Mouse (Mus musculus) forelimb bud, embryonic 11.5 days (tissue): ENCODE measurements around the gene Gnb4.

Experiments used
- DNase-seq: peaks from one replicate; pipeline ENCODE4 v3.0.0-alpha.2; 2012; ENCODE audit warnings: low read depth, low spot score

Gene Gnb4

DNA sequence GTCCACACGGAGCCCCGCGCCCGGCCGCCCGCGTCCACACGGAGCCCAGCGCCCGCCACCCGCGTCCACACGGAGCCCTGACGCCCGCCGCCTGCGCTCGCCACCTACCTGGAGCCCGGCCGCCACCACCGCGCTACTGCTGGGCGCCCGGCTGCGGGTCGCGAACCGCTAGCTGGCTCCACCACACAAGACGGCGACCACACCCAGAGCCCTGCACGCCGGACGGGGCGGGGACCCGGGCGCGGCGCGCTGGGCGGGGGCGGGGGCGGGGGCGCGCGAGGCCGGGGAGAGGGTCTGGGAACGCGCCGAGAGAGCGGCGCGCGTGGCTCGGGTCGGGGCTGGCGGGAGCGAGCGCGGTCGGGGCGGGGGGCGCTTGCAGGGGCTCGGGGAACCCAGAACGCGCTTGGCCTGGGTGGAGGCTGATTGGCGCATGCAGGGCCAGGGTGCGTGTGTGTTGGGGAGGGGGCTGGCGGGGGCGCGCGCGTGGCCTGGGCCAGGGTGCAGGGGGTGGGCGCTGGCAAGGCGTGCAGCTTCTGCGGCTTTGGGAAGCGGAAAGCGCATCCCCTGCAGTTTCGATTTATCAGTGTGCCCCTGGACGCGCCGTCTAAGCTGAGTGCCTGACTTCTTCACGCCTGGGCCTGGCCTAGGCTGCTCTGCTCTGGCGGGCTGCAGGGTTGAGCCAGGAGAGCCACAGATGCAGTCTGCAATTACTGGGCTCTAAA, at the start of gene Gnb4:
Gene Gnb4, minus strand, starts transcription at position 255 of the 722 bp plus-strand sequence.
- peak; percentile 68 for DNase-seq

DNA sequence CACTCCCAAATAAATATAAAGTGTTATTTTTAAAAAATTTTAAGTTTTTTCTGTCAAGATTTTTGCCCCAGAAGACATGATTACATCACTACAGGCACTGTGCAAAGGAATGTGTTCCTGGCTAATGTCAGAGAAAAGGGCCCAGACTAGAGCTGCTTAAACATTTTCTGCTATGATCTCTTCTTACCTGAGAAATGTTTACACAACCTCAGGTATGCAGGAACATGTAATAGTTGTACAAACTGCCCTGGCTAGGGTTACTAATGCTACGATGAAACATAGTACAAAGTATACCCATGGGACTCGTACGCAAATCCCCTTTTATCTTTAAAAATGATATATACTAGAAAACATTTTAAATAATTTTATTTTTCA, 45.2 kb upstream of the Gnb4 start:
- no peak for DNase-seq

DNA sequence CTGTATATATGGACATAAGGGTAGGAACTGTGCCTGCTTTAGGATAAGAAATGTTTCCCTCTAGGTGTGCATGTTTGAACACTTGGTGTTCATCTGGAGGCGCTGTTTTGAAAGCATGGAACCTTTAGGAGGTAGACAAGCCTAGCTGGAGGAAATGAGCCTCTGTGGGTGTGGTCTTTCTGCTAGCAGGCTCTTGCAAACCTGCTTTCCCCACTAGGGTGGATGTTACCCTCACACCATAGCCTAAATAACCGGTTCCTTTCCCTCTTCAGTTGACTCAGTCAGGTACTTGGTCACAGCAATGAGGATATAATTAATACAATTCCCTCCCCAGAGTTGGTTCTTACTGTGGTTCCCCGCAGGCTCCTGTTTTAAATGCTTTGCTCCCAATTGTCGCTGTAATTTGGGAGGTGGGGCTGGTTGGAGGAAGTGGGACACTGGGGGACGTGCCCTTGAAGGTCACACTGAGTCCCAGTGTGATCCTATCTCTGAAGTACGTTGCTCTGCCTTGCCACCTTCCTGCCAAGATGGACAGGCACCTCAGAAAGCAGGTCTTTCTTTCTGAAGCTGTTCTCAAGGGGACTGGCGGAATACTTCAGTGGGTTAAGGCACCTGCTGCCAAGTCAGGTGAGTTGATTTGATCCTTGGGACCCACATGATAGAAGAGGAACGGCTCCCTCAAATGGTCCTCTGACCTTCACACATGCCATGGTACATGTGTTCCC, 44.6 kb upstream of the Gnb4 start:
- DNase-seq: no peak

DNA sequence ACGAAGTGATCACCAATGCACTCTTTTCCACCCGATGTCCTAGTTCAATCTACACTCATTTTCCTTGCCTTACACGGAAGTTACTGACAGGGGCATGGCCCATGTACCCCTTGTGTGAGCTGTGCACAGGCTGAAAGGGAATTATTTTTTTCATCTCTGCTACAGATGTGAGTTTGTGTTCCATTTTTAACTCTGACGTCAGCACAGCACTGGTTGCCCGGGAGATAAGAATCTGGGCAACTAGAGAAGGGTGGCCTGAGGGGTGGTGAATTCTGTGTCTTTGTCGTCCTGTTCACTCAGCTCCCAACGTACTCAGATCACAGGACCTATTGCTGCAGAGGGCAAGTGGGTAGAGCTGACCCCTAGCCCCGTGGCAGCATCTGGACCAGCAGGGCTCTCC, 43.9 kb upstream of the Gnb4 start:
- no peak for DNase-seq

DNA sequence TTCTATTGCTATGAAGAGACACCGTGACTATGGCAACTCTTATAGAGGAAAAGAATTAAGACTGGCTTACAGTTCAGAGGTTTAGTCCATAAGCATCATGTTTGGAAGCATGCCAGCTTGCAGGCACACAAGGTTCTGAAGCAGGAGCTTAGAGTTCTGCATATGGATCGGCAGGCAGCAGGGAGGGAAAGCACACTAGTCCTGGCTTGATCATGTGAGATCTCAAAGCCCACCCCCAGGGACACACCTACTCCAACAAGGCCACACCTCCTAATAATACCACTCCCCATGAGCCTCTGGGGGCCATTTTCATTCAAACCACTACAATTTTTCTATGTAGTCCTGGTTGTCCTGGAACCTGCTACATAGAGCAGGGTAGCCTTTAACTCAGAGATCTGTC, 43.1 kb upstream of the Gnb4 start:
- no peak for DNase-seq

DNA sequence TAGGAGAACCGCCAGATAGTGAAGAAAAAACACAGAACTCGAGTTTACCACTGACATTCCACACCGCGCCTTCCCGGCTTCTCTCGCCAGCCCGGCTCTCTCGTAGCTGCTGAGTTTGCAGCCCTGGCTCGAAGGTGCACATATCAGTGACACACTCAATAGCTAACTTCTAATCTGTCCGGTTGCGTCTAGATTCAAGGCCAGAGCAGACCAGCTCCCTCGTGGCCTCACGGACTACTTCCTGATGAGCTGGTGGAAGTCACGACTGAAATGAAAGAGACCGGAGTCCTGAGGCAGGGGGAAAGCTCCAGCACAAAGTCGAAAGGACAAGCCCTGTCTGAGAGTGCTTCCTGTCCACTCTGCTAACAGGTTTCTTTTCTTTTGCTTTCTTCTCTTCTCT, 42.4 kb upstream of the Gnb4 start:
- no peak for DNase-seq

DNA sequence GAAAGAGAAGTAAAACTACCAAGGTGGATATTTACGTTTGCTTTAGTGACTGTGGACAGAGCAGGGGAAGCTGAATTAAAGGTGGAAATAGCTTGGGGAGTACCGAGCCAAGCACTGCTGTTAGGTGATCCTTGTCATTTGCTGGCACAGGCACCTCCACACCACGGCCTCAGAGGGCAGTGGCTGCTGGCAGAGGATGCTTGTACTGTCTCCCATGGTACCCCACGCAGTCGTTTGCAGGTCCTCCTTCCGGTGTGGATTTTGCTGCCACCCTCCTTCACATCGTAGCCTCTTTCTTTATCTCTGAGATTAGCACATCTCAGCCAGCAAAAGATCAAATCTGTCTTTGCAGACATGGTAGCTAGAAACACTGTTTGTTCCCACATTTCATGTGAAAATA, 42.0 kb upstream of the Gnb4 start:
- DNase-seq: no peak

DNA sequence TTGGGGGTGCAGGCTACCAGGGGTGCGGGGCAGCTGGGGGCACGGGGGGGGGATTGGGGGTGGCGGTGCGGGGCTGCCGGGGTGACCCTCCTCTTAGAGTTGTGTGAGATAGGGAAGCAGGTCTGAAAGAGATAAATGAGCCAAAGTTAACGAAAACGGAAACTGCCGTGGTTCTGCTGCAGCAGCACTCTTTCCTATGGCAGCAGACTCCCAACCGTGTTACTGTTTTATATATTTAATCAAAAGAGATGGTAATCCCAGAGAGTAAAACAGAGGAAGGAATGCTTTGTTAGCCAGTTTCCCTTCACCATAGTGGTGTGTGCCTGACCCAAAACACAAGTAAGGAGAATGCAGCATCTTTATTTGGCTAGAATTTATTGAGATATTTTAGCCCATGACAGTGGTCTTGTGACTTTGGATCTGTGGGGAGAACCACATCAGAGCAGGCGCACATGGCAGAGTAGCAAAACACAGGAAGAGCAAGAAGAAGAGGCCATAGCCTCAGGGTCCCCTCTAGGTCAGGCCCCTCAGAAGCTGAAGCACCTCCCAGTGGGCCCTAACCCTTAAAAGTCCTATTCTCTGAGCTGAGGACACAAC, 40.1 kb upstream of the Gnb4 start:
- no peak for DNase-seq

DNA sequence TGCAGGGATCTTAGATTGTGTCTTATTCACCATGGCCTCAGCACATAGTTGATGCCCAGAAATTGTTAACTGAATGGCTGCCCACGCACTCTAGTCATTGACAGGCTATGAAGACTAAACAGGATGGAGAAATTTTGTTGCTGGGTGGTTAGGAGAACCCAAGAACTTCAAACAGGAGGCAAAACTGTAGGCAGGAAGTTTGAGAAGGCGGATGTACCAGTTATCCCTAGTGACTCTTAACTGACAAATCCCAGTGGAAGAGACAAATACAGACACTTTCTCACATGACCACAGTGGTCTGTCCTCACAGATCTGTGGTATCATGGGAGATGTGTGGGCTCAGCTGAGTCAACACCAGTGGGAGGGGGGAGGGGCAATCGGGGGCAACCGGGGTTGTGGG, 39.6 kb upstream of the Gnb4 start:
- DNase-seq: no peak

DNA sequence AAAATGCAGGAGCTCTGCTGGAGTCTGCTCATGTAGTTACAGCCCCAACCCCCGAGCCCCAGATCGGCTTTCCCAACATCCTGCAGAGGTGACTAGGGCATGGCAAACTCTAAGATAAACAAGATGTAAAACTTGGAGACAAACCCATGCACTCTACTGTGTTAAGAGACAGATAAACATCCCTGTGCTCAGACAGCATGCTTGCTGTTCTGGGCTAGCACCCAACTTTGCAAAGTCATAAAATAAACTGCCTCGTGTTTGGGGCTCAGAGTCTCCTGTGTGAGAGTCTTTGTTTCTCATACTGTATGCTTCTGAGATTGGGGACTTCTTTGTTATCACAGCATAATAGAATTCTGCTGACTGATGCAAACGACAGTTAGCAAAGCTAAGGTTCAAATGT, 36.4 kb upstream of the Gnb4 start:
- DNase-seq: no peak

DNA sequence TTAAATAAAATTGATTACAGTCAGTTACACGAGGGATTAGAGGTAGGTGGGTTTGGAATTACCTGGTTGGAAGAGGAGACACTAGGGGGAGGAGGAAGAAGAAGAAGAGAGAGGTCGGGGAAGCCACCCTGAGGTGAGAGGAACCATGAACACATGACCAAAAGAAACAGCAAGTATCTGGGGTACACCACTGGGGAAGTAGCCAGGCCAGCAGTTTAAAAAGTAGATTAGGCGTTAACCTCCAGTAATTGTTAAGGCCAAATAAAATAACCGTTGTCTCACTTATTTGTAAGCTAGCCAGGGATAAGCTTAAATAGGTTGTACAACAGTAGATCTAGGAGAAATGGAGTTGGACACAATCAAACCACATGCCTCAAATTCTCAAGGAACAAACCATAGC, 32.9 kb upstream of the Gnb4 start:
- DNase-seq: no peak

DNA sequence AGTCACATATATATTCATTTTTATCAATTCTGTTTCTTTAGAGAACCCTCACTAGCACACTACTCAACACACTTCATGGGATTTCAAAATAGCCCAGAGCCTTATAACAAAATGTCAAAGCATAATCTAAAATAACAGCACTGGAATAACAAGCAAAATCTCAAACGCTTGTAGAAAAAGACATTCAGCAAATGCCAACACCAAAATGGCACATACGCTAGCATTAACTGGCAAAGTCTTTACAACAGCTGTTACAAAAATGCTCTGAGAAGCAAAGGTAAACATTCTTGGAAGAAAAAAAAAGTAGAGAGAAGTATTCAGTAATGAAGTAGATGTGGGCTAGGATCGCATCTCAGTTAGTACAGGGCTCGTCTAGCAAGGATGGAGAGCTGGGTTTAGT, 30.5 kb upstream of the Gnb4 start:
- DNase-seq: no peak

DNA sequence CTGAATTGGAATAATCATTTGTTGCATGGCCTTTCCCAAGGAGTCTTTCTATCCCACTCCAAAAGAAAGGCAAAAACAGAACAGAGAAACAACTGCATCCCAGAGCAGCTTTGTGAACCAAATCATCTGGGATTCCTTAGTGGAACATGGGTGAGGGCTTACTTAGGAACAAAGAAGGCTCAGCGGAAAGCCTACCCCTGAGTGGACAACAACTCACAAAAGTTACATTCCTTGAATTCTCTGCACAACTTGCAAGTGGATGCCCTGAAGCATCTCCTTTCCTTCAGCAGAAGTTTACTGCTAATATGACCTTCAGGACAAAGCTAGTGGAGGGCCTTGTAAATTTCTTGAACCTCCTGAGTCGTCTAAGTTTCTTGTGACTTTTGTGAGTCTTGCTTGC, 28.4 kb upstream of the Gnb4 start:
- no peak for DNase-seq

DNA sequence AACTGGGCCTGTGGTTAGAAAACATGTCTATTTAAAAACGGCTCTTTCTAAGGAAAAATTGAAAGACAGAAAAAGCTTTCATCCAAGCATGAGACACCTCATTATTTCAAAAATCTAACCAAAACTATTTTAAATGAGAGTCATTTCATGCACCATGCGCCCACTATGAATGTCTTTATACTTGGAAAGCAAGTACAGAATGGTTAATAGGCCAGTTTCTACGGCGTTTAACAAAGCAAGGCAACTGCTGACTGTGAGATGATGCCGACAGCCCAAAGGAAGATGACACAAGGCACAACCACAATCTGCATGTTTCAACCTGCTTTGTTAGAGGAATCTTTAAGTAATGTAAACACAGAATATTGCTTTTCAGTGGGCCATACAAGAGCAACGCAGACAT, 25.7 kb upstream of the Gnb4 start:
- DNase-seq: no peak

DNA sequence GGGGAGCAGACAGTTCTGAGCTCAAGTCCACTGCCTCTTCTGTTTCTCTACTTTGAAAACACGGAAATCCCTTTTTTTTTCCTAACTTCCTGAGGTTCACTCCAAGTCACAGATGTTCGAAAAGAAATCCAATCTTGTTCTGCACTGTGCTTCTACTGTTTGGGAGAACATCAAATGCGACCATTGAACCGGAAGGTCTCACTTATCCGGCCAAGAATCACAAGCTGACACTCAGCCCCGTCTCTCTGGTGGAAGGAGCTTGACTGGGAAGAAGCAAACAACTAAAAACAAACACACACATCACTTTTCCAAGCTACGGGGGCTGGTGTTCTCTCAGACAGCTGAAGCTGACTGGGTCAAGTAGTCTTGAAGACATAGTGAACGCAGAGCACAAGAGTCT, 21.9 kb upstream of the Gnb4 start:
- no peak for DNase-seq

DNA sequence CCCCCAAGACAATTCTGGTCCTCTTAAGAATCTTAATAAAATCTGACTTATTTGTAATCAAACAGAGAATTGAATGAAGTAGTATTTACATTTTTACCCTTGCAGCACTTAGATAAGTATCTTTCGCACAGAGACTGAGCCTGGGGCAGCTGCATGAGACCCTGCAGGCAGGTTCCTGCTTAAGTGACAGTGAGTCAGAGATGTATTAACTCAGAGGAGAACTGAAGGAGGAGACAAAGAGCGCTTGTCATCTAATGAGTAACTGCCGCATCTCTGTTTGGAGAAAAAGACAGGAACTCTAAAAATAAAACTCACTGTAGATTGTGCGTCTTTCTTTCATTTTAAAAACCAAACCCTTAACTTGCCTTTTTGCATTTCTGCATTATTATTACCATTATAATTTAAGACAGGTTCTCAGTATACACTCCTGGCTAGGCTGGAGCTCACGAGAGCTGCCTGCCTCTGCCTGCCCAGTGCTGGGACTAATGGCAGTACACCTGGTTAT, 16.4 kb upstream of the Gnb4 start:
- DNase-seq: no peak

DNA sequence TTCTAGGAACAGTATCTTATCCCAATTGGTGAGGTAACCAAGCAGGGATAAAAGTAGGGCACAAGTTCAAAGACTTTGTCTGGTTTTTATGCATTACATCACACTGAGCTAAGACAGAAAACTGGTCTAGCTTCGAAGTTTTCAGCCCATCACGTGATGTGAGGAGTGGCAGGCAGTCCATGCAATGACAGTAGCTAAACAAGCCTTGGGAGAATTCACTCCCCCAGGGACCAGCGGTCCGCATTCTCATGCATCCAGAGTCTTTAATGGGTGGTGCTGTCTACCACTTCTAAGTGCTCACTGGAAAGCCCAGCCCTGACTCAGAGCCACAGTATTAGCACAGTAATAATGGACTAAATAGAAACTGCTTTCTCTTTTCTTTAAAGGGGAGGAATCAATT, 13.8 kb upstream of the Gnb4 start:
- no peak for DNase-seq

DNA sequence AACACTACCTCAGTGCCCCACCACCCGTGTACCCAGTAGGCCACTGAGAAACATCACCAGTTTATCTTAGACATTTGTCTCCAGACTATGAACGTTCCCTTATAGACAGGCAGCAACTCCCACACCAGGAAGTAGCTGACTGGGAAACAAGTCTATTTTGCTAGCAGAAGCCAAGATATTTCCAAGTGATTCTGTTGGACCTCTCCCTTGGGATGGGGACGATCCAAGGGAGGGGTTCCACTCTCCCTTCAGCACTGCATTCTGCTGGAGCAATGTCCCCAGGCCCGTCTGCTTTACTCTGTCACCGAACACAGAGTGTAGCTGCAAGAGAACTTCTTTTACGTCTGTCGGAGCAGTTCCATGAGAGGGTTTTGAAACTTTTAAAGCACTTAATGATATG, 11.8 kb upstream of the Gnb4 start:
- no peak for DNase-seq

DNA sequence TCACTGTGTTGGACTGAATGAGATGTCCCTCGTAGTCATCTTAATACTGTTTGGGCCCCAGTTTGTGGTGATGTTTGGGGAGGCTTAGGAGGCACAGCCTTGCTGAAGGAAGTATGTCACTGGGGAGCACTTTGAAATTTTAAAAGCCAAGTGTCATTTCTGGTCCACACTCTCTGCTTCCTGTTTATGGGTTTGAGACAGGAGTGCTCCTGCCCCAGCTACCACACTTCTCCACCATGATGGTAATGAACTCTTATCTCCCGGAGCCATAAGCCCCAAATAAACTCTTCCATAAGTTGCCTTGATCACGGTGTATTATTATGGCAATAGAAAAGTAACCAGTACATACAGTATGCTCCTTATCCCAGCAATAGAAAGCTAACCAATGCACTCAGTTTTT, 5.7 kb upstream of the Gnb4 start:
- DNase-seq: no peak

DNA sequence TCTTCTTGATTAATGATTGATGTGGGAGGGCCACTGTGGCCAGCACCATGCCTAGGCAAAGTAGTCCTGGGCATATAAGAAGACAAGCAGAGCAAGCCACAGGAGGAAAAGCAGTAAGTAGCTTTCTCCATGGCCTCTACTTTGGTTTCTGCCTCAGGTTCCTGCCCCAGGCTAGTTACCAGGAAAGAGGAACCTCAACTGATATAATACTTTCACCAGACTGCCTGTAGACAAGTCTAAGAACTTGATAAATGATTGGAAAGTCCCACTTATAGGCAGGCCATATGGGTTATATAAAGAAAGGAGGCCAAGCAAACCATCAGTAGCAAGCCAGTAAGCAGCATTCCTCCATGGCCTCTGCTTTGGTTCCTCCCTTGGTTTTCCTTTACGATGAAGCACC, 5.3 kb upstream of the Gnb4 start:
- DNase-seq: no peak

DNA sequence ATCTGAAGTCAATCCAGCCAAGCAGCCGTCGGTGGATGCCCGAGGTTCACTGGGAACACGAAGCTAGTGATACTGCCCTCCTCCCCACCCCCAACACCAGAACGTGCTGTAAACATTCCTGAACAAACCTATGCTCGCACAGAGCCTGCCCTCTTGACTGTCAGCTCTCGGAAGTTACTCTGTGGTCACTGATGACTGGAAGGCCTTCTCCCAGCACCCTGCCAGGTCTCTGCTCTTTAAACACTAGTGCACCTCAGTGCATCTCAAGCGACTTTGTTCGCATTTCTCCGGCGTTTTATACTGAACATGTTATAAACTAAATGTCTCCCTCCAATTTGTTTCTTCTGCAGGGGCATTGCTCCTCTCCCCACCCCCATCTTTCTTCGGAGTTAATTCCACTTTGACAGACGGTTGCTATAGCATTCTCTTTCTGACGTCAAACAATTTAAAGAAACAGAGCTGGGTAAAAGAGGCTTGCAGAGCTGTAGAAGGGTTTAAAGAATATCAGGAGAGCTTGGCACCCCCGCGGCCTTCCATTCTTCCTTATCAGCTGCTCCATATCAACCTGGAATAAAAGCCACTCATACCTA, 763 bp upstream of the Gnb4 start:
- DNase-seq: peak; percentile 35

DNA sequence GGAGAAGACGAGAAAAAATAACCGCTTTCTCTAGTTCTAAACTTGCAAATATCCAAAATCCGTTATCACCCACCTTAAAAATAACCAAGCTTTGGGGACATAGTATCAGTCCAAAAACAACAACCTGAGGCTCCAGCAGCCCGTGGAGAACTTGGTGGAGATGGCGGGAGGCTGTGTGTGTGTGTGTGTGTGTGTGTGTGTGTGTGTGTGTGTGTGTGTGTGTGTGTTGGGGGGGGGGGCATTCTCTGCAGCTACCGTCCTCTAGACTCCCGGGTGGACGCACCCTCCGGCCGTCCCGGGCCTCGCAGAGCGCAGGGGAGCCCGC, 417 bp downstream of the Gnb4 start:
- DNase-seq: no peak

DNA sequence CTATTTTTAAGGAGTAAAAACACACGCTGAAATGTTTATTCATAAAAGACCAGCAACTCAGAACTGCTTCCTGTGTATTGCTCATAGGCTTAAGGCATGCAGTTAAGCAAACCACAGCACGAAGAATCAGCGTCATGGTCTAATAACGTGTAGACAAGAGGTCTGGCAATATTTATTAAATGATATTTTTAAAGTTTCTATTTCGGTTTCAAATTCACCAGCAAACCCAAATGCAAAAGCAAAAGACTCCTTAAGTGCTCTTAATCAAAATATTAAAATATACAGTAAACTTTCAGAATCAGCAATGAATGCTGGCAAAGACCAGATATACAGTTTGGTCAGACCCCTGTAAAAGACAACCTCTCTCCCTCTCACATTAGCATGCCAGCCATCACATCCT, 1.0 kb downstream of the Gnb4 start:
- no peak for DNase-seq
